Mouse (Mus musculus) R1 (cell line): ENCODE measurements around the gene Gm10228.
"Not testable (repeated sequence)": the region's sequence is repeated elsewhere in the genome, so short reads cannot be mapped to it uniquely, and the experiment has no call there.

Experiments
- DNase-seq: peaks from one replicate; pipeline ENCODE4 v3.0.0-alpha.2; 2018; ENCODE audit warnings: low read depth, low spot score

Gm10228 gene

GRCm38 (mm10) chr16:89041372-89041771 is at the start of gene Gm10228:
Gene Gm10228 (minus strand): TSS chr16:89041472.
- DNase-seq, result not testable (repeated sequence)

GRCm38 (mm10) chr16:89071041-89071440 is 29.8 kb upstream of the Gm10228 start:
- peak; percentile 52 for DNase-seq

DNA sequence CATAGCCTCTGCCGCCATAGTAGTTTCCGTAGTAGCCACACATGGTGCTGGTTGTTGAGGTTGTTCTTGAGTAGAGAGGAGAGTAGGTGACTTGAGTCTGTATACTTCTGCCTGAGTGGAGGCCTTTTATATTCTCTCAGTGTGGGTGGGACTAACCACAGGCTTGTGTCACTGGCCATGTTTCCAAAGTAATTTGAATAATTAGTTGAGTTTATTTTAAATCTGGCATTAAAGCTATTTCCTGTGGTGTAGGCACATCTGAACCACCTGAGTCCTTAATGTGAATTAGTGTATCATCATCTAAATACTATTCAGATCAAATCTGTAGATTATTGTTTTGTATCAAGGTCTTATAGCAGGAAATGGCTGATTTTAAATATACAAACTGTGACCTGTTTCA is 22.6 kb upstream of the Gm10228 start, which contains the start of gene 1110025L11Rik:
Gene 1110025L11Rik, minus strand, starts transcription at position 101 of the 400 bp plus-strand sequence.
- DNase-seq, result not testable (repeated sequence)

DNA sequence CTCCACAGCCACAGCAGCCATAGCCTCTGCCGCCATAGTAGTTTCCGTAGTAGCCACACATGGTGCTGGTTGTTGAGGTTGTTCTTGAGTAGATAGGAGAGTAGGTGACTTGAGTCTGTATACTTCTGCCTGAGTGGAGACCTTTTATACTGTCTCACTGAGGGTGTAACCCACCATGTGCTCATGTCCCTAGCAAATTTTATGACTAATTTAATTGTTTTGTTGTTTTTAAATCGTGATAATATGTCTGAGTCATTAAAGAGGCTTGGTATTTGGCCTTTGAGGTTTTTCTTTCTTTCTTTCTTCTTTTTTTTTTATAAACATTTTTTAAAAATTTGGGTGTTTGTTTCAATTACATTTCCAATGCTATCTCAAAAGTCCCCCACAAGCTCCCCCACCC is 6.5 kb upstream of the Gm10228 start, which contains the start of gene Krtap6-5:
Gene Krtap6-5, minus strand, starts transcription at position 101 of the 400 bp plus-strand sequence.
- DNase-seq, result no peak

GRCm38 (mm10) chr16:89031399-89031798 is 9.9 kb downstream of the Gm10228 start, which contains the start of gene Krtap6-1:
Gene Krtap6-1 (plus strand): TSS chr16:89031699.
- DNase-seq, result not testable (repeated sequence)

DNA sequence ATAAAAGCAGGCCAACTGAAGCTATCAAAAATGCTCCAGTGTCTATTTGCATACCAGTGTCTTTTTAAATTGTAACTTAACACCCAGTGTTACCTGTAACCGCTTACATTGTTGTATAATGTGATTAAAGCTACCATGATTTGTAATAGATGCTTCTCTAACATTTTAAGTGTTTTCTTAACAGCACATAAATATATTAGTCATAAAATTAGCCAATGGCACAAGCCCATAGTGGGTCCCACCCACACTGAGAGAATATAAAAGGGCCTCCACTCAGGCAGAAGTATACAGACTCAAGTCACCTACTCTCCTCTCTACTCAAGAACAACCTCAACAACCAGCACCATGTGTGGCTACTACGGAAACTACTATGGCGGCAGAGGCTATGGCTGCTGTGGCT is 26.3 kb downstream of the Gm10228 start, which contains the start of gene Gm10229:
Gene Gm10229, plus strand, starts transcription at position 301 of the 400 bp plus-strand sequence.
- DNase-seq, result not testable (repeated sequence)

- DNase-seq, result no peak
Measured at GRCm38 (mm10) chr16:89013973-89014372, 27.3 kb downstream of the Gm10228 start.

DNA sequence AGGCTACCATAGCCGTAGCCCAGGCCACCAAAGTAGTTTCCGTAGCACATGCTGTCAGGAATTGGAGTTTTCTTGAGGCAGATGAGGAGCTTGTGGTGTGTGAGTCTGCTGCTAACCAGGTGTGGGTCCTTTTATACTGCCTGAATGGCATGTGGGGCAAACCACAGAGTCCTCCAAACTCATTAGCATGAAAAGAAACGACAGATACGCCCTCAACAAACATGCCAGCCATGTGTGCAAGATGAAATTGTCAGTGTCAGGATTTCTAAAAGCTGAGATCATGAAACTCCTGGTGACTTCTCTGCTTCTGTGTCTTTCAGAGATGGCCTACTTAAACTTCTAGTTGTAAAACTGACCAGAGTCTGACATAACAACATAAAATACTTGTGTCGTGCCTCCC is 30.6 kb downstream of the Gm10228 start, which contains the start of gene Krtap22-2:
Gene Krtap22-2, minus strand, starts transcription at position 101 of the 400 bp plus-strand sequence.
- peak; percentile 26 for DNase-seq
